Mouse (Mus musculus) adrenal gland, adult 18-20 months (tissue): ENCODE measurements around the gene U90926. TPM values are rescaled to one million over a fixed set of nuclear protein-coding genes. Genes with fewer than 3 reads are reported as not detected.
A peak's percentile ranks its signal among the peaks of the same experiment; 100 is the strongest.

Experiments used
- DNase-seq, 2 experiments: peaks; one replicate each; pipeline ENCODE4 v3.0.0; 2021 to 2022; ENCODE audit warnings: low spot score in 2 of 2
- total RNA-seq, 2 experiments: library from RNA; stranded (reverse); gene quantifications; 1 replicate in 1 of 2; 2 replicates in 1 of 2; pipeline ENCODE4 v1.2.3; 2021

U90926 gene
- total RNA-seq, 2 experiments from 2014 or later = not detected

GRCm38 (mm10) chr5:92218915-92219793 lies 3.9 kb upstream of the U90926 start:
- DNase-seq = no peak

DNA sequence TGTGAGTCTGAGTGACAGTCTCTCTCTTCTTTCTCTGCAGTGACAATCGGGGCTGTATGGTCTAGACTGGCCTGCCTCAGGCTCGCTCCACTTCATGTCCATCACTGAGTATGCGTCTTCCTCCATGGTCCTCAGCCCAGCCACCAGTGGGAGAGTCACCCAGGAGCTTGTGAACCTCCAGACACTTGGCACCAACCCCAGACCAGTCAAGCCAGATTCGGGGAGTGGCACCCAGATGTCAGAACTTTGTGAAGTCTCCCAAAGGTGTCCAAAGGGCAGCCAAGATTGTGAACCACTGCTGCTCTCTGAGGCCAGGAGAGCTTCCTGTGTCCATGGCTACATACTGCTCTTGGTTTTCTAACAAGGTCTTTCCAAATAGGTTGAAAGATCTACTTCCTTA lies 3.0 kb downstream of the U90926 start:
- DNase-seq = no peak

GRCm38 (mm10) chr5:92210205-92210604 lies 5.0 kb downstream of the U90926 start:
- DNase-seq = no peak

- no peak for DNase-seq
Observed at GRCm38 (mm10) chr5:92206121-92206520, 9.1 kb downstream of the U90926 start.

DNA sequence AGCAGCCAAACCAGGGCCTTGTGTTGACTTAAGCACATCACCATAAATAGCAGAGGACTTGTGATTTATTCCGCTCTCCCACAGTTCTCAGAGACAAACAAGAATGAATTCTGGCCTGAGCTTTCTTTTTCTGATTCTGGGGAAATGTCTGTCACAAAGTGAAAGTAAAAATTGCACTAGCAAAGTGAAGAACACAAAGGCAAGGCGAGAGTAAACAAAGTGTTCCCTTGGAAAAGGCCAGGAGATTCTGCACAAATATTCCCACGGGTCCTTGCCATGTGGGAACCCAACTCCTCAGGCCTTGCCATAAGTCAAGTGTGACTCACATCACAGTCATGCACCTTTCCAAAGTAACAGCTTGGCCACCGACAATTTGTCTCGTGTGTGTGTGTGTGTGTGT lies 9.5 kb downstream of the U90926 start:
- DNase-seq = no peak

GRCm38 (mm10) chr5:92205184-92205583 lies 10.0 kb downstream of the U90926 start:
- no peak for DNase-seq

GRCm38 (mm10) chr5:92204162-92205036 lies 10.8 kb downstream of the U90926 start:
- DNase-seq = no peak

- peak in 1 of 2 experiments; percentile 20 for DNase-seq
Observed at GRCm38 (mm10) chr5:92198266-92198665, 16.9 kb downstream of the U90926 start.

DNA sequence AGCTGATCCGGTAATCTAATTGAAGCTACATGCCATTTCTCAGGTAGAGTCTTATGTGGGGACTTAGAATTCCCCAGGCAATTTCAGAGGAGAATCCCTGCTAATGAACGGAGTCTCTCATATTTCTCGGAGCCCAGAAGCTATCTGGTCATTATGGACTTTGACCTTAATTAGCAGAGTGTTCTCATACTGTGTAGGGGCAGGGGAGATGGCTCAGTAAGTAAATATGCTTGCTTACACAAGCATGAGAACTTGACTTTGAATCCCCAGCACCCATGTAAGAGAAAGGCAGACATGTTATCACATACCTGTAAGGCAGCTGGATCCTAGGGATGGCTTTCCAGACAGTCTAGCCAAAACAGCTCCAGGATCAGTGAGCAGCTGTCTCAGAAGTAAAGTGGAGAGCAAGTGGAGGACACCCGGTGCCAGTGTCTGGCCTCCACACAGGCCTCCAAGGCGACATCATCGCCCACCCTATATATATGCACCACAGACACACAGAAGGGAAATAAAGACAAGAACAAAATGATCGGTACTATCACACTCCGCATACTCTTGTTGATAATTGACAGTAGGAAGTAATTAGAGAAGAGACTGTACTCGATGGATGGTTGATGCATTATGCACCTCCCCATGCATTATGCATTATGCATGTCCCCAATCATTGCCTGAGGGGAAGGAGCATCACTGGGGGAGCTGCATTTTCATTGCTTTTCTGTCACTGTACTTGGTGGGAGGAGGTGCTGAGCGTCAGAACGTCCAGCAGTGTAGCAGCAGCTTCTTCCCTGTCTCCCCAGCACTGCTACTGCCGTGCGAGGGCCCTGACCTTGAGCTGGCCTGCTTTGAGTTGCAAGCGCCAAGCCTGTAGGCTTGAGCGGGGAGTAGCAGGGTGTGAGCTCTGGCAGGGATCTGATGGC lies 18.1 kb downstream of the U90926 start:
- peak in 1 of 2 experiments; percentile 32 for DNase-seq

DNA sequence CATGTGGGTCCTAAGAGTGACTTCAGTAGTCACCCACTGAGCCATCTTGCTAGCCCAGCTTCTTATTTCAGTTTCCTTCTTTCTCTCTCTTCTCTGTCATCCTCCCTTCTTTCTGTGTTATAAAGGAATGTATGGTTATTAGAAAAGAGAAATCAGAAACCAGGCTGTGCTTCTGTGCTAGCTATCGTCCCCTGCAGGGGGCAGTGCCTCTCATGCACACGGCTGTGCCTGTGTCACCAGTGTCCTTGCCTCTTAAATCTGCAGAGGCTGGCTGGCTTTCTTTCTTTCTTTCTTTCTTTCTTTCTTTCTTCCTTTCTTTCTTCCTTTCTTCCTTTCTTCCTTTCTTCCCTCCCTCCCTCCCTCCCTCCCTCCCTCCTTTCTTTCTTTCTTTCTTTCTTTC lies 19.5 kb downstream of the U90926 start:
- peak; percentile 24 to 40 for DNase-seq

DNA sequence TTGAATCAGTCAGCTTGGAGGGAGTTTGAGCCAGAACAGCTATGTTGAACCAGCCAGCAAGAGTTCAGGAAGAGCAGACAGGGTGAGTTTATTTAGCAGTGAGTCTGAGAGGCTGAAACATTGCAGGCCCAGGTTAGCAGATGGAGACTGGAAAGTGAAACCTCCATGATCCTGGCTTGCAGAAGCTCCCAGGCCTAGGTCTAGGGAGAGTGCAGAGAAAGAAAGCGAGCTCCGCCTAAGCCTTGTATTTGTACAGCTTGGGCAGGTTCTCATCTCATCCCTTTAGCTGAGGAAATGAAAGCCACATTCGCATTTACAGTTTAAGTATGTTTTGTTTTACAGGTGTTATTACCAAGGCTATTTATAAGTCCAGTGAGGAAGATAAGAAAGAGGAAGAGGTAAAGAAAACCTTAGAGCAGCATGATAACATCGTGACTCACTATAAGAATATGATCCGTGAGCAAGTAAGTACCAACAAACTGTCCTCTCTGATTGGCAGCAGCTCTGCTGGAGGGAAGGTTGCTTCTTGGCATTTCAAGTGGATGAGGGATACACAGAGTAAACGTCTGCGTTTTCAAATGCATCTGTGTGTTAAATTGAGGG lies 26.2 kb downstream of the U90926 start:
- DNase-seq = no peak

DNA sequence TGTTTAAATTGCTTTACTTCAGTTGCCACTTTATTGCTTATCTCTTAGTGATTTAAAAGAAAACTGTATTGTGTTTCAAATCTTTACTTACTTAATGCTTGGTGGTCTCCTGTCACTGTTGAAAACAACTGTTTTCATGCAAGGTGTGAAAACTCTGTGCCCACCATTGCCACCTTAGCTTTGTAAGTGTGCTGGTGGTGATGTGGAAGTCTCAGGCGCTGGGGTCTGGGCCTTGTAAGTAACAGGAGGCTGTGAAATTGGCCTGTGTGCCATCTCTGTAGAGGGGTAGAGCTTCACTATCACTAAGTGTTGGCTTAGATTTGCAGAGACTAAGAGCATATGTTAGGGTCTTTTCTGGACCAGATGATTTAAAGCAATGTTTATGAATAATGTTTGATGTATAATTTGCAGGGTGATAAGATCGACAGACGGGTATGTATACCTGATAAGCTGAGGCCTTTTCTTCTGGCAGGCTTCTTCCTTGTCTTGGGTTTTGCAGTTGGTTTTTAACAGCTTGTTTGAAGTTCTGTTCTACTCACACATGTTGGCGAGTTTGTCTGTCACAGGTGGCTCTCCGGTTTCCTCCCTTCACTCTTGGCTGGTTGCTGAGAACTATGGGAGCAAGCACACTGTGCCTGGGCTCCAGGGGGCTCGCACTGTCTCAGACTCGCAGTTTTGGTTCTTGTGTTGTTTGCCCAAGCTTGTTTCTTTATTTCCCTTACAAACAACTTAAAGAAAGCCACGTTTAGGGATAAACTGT lies 32.0 kb downstream of the U90926 start:
- DNase-seq = no peak

- no peak for DNase-seq
Observed at GRCm38 (mm10) chr5:92165976-92166375, 49.2 kb downstream of the U90926 start.

Other genes with a start within 250 kb of the U90926 start
- not detected for gene Odaph, start 227.9 kb downstream of the U90926 start, total RNA-seq
- 1 to 10 TPM; 6.2 to 8.5 TPM for gene Cdkl2, start 171.5 kb downstream of the U90926 start, total RNA-seq
- 100 to 1,000 TPM; 117 to 135 TPM for gene G3bp2, start 131.7 kb downstream of the U90926 start, total RNA-seq
- gene Uso1, start 77.5 kb downstream of the U90926 start, total RNA-seq = 10 to 100 TPM; 81.8 to 98.8 TPM
- gene Ppef2, start 40.9 kb upstream of the U90926 start, total RNA-seq = not detected
- gene Naaa, start 62.8 kb upstream of the U90926 start, total RNA-seq = 10 to 100 TPM; 19.0 to 28.7 TPM
- 10 to 100 TPM; 27.9 to 28.3 TPM for gene Sdad1, start 95.1 kb upstream of the U90926 start, total RNA-seq
- gene Cxcl9, start 112.7 kb upstream of the U90926 start, total RNA-seq = 1 to 10 TPM; 1.3 to 3.4 TPM
- 10 to 100 TPM; 48.5 to 78.3 TPM for gene Art3, start 116.4 kb upstream of the U90926 start, total RNA-seq
- gene Cxcl10, start 133.5 kb upstream of the U90926 start, total RNA-seq = under 1 TPM; 0.43 to 0.61 TPM
- gene Nup54, start 219.8 kb upstream of the U90926 start, total RNA-seq = 10 to 100 TPM; 28.6 to 33.6 TPM